Mouse (Mus musculus) left cerebral cortex, postnatal 4 days (tissue): ENCODE measurements around the gene Olfr398. TPM values are rescaled to one million over a fixed set of nuclear protein-coding genes. Genes with fewer than 3 reads are reported as not detected.
A peak's percentile ranks its signal among the peaks of the same experiment; 100 is the strongest.

ENCODE experiments used
- DNase-seq: peaks from one replicate; pipeline ENCODE4 v3.0.0-alpha.2; 2022
- intact Hi-C: fragments of 180-260 bp; cut with DNase I; formaldehyde crosslinking; loops from one replicate; pipeline ENCODE4 v1.15.1; 2025
- total RNA-seq, 2 experiments: library from RNA; stranded (reverse); gene quantifications; 2 replicates each; pipeline ENCODE4 v1.2.3; 2021

The Olfr398 gene
- total RNA-seq, result not detected

DNA sequence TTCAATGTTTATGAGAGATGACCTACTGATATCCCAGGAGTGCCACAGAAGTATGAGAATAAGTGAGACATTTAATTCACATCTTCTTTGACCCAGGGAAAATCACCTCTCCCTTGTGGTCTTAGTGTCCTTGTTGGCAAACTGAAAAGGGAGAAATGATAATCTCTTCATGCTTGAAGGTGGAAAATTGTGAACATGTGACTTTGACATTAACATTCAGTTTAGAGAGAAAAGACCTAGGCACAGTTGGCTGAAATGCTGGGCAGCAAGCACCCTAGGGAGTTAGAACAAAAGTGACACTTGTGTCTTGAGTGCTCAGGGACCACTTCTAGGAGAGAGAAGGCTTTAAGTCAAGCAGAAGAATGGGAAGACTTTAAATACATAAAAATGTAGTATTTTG, at the start of gene Olfr398:
TSS of gene Olfr398 (minus strand) at position 101 of the 400 bp plus-strand sequence.
- intact Hi-C loops, result no loop called here
- no peak for DNase-seq

DNA sequence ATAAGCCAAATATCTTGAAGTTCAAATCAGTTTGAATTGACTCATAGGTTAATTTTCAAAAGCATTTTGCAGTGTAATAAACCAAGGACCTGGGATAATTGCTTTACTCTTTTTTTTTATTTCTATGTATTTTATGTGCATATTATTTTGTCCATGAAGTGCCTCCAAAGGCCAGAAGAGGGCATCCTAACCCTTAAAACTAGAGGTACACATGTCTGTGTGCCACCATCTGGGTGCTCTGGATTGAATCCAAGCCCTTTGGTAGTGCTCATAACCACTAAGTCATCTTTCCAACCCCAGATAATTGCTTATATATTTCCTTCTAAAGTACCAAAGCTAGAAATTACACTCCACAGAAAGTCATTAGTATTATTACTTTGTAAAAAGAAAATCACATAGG, 2.9 kb upstream of the Olfr398 start:
- peak; percentile 47 for DNase-seq
- intact Hi-C loops, result no loop called here

DNA sequence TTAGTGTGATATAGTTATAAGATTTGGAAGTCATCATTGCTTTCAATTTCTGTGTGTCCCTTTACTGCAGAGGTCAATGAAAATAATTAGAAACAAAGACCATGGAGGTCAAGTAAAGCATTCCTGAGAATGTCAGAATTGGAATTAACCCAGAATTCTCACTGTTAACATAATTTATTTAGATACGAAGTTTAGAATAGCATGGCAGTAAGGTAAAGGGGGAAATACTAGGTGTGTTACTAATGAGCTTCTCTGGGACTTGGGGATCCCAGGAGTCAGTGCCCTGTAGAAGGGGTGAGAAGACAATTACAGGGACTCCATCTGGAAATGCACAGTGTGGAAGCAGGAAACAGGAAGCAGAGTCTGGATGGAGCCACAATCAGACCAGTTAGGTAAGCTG, 29.7 kb downstream of the Olfr398 start, which contains the start of gene Olfr397:
TSS of gene Olfr397 (plus strand) at position 301 of the 400 bp plus-strand sequence.
- intact Hi-C loops, result no loop called here
- no peak for DNase-seq

GRCm38 (mm10) chr11:73936377-73936776, 53.8 kb downstream of the Olfr398 start, which contains the start of gene Olfr23:
Gene Olfr23, plus strand, starts transcription at chr11:73936677.
- intact Hi-C loops, result no loop called here
- no peak for DNase-seq

Other genes starting within 250 kb of the Olfr398 start
- gene Olfr389, start 209.7 kb downstream of the Olfr398 start, total RNA-seq, result not detected
- not detected for gene Olfr390, start 207.4 kb downstream of the Olfr398 start, total RNA-seq
- gene Olfr391-ps, start 187.4 kb downstream of the Olfr398 start, total RNA-seq, result not detected
- not detected for gene Olfr392, start 173.4 kb downstream of the Olfr398 start, total RNA-seq
- gene Olfr393, start 139.0 kb downstream of the Olfr398 start, total RNA-seq, result not detected
- not detected for gene Olfr394, start 99.6 kb downstream of the Olfr398 start, total RNA-seq
- gene Olfr395, start 81.1 kb downstream of the Olfr398 start, total RNA-seq, result not detected
- gene Olfr23, start 53.7 kb downstream of the Olfr398 start, total RNA-seq, result not detected
- gene Olfr397, start 29.6 kb downstream of the Olfr398 start, total RNA-seq, result not detected
- not detected for gene Olfr139, start 66.1 kb upstream of the Olfr398 start, total RNA-seq
- gene Olfr399, start 66.2 kb upstream of the Olfr398 start, total RNA-seq, result not detected
- gene Zfp616, start 79.5 kb upstream of the Olfr398 start, total RNA-seq, result not detected
- gene Olfr401, start 123.3 kb upstream of the Olfr398 start, total RNA-seq, result not detected
- gene Olfr402, start 163.1 kb upstream of the Olfr398 start, total RNA-seq, result not detected
- gene Olfr403, start 195.8 kb upstream of the Olfr398 start, total RNA-seq, result not detected
- gene Olfr43, start 221.0 kb upstream of the Olfr398 start, total RNA-seq, result not detected